Mouse (Mus musculus): ENCODE data around the gene Pgbd5. TPM values are rescaled to one million over a fixed set of nuclear protein-coding genes. Genes with fewer than 3 reads are reported as not detected.

The Pgbd5 gene
- polyA plus RNA-seq (2015; fragmentation: Nextera tagmentation; extraction: Ambion mirVana) = 1.5 and 1.7 TPM in 2 replicates

GRCm38 (mm10) chr8:124439558-124439957, at the start of gene Pgbd5:
Pgbd5 (minus strand) TSS chr8:124439658.
- no peaks in the 10 kb centered on the region for H3K9me3 ChIP-seq (ENCODE audit: control insufficient read depth, low read length)
- H3K4me2 ChIP-seq (ENCODE audit: low read depth, low read length) = no peak within 1 kb of the TSS
- H3K27ac ChIP-seq (ENCODE audit: low read length) = no peak within 1 kb of the TSS
- 83% methylated on average over 6 of the region's 6 CpGs for WGBS
- no peak for ATAC-seq
- no peaks in the 10 kb centered on the region for H3K27me3 ChIP-seq (replicated peaks; ENCODE audit: control insufficient read depth, insufficient read depth, low read length)
- H3K4me1 ChIP-seq (ENCODE audit: control insufficient read depth, insufficient read depth, low read length) = no peaks in the 10 kb centered on the region
- H3K4me3 ChIP-seq (ENCODE audit: low read length) = no peak within 1 kb of the TSS
- H3K36me3 ChIP-seq (ENCODE audit: control insufficient read depth, insufficient read depth, low read length) = no peaks in the 10 kb centered on the region
- H3K9ac ChIP-seq (ENCODE audit: low read depth, low read length) = no peak within 1 kb of the TSS

GRCm38 (mm10) chr8:124483356-124484115, 44.1 kb upstream of the Pgbd5 start:
- Histone ChIP-seq H3K4me2 (ENCODE audit: low read depth, low read length) (no peak overlapping the region), H3K27ac (ENCODE audit: low read length) (no peak overlapping the region), H3K36me3 (ENCODE audit: control insufficient read depth, insufficient read depth, low read length) (no peaks in the 10 kb centered on the region), H3K4me1 (ENCODE audit: control insufficient read depth, insufficient read depth, low read length) (no peaks in the 10 kb centered on the region), H3K9me3 (ENCODE audit: control insufficient read depth, low read length) (no peaks in the 10 kb centered on the region), H3K4me3 (ENCODE audit: low read length) (no peak overlapping the region), H3K9ac (ENCODE audit: low read depth, low read length) (no peak overlapping the region), H3K27me3 (replicated peaks; ENCODE audit: control insufficient read depth, insufficient read depth, low read length) (0 out of 2 replicates have a peak, but pooled peaks cover 2% of the 10 kb centered on the region)
- ATAC-seq = no peak
- 70% methylated on average over 7 of the region's 7 CpGs for WGBS

- H3K9me3 ChIP-seq (ENCODE audit: control insufficient read depth, low read length) = no peaks in the 10 kb centered on the region
- no peak overlapping the region for H3K4me2 ChIP-seq (ENCODE audit: low read depth, low read length)
- H3K27me3 ChIP-seq (replicated peaks; ENCODE audit: control insufficient read depth, insufficient read depth, low read length) = 0 out of 2 replicates have a peak, but pooled peaks cover 2% of the 10 kb centered on the region
- H3K4me1 ChIP-seq (ENCODE audit: control insufficient read depth, insufficient read depth, low read length) = no peaks in the 10 kb centered on the region
- H3K9ac ChIP-seq (ENCODE audit: low read depth, low read length) = no peak overlapping the region
- WGBS = 90% methylated on average over 2 of the region's 2 CpGs
- H3K4me3 ChIP-seq (ENCODE audit: low read length) = no peak overlapping the region
- no peaks in the 10 kb centered on the region for H3K36me3 ChIP-seq (ENCODE audit: control insufficient read depth, insufficient read depth, low read length)
- no peak for ATAC-seq
- H3K27ac ChIP-seq (ENCODE audit: low read length) = no peak overlapping the region
Measured at GRCm38 (mm10) chr8:124482790-124483189, 43.3 kb upstream of the Pgbd5 start.

- Histone ChIP-seq H3K9ac (ENCODE audit: low read depth, low read length) (no peak overlapping the region), H3K27ac (ENCODE audit: low read length) (no peak overlapping the region), H3K36me3 (ENCODE audit: control insufficient read depth, insufficient read depth, low read length) (no peaks in the 10 kb centered on the region), H3K4me3 (ENCODE audit: low read length) (no peak overlapping the region), H3K4me2 (ENCODE audit: low read depth, low read length) (no peak overlapping the region), H3K9me3 (ENCODE audit: control insufficient read depth, low read length) (no peaks in the 10 kb centered on the region), H3K4me1 (ENCODE audit: control insufficient read depth, insufficient read depth, low read length) (no peaks in the 10 kb centered on the region), H3K27me3 (replicated peaks; ENCODE audit: control insufficient read depth, insufficient read depth, low read length) (no peaks in the 10 kb centered on the region)
- WGBS = 79% methylated on average over 8 of the region's 8 CpGs
- ATAC-seq = no peak
Measured at GRCm38 (mm10) chr8:124480321-124480720, 40.9 kb upstream of the Pgbd5 start.

- no peaks in the 10 kb centered on the region for H3K4me1 ChIP-seq (ENCODE audit: control insufficient read depth, insufficient read depth, low read length)
- no peak overlapping the region for H3K27ac ChIP-seq (ENCODE audit: low read length)
- no peaks in the 10 kb centered on the region for H3K36me3 ChIP-seq (ENCODE audit: control insufficient read depth, insufficient read depth, low read length)
- no peak overlapping the region for H3K4me2 ChIP-seq (ENCODE audit: low read depth, low read length)
- 76% methylated on average over 3 of the region's 3 CpGs for WGBS
- no peak overlapping the region for H3K9ac ChIP-seq (ENCODE audit: low read depth, low read length)
- H3K4me3 ChIP-seq (ENCODE audit: low read length) = no peak overlapping the region
- no peaks in the 10 kb centered on the region for H3K27me3 ChIP-seq (replicated peaks; ENCODE audit: control insufficient read depth, insufficient read depth, low read length)
- no peak for ATAC-seq
- no peaks in the 10 kb centered on the region for H3K9me3 ChIP-seq (ENCODE audit: control insufficient read depth, low read length)
Measured at GRCm38 (mm10) chr8:124479251-124479650, 39.8 kb upstream of the Pgbd5 start.

GRCm38 (mm10) chr8:124476701-124477100, 37.2 kb upstream of the Pgbd5 start:
- no peaks in the 10 kb centered on the region for H3K36me3 ChIP-seq (ENCODE audit: control insufficient read depth, insufficient read depth, low read length)
- no peak overlapping the region for H3K4me2 ChIP-seq (ENCODE audit: low read depth, low read length)
- no peaks in the 10 kb centered on the region for H3K4me1 ChIP-seq (ENCODE audit: control insufficient read depth, insufficient read depth, low read length)
- H3K9me3 ChIP-seq (ENCODE audit: control insufficient read depth, low read length) = no peaks in the 10 kb centered on the region
- WGBS = 64% methylated on average over 9 of the region's 9 CpGs
- no peak overlapping the region for H3K27ac ChIP-seq (ENCODE audit: low read length)
- H3K4me3 ChIP-seq (ENCODE audit: low read length) = no peak overlapping the region
- no peaks in the 10 kb centered on the region for H3K27me3 ChIP-seq (replicated peaks; ENCODE audit: control insufficient read depth, insufficient read depth, low read length)
- ATAC-seq = no peak
- no peak overlapping the region for H3K9ac ChIP-seq (ENCODE audit: low read depth, low read length)

GRCm38 (mm10) chr8:124475690-124476089, 36.2 kb upstream of the Pgbd5 start:
- H3K36me3 ChIP-seq (ENCODE audit: control insufficient read depth, insufficient read depth, low read length) = no peaks in the 10 kb centered on the region
- H3K4me2 ChIP-seq (ENCODE audit: low read depth, low read length) = no peak overlapping the region
- no peak overlapping the region for H3K9ac ChIP-seq (ENCODE audit: low read depth, low read length)
- H3K27ac ChIP-seq (ENCODE audit: low read length) = no peak overlapping the region
- no peaks in the 10 kb centered on the region for H3K9me3 ChIP-seq (ENCODE audit: control insufficient read depth, low read length)
- H3K4me3 ChIP-seq (ENCODE audit: low read length) = no peak overlapping the region
- ATAC-seq = no peak
- H3K27me3 ChIP-seq (replicated peaks; ENCODE audit: control insufficient read depth, insufficient read depth, low read length) = no peaks in the 10 kb centered on the region
- H3K4me1 ChIP-seq (ENCODE audit: control insufficient read depth, insufficient read depth, low read length) = no peaks in the 10 kb centered on the region
- WGBS = 78% methylated on average over 5 of the region's 5 CpGs

GRCm38 (mm10) chr8:124464641-124465040, 25.2 kb upstream of the Pgbd5 start:
- Histone ChIP-seq H3K27me3 (replicated peaks; ENCODE audit: control insufficient read depth, insufficient read depth, low read length) (no peaks in the 10 kb centered on the region), H3K4me1 (ENCODE audit: control insufficient read depth, insufficient read depth, low read length) (no peaks in the 10 kb centered on the region), H3K9ac (ENCODE audit: low read depth, low read length) (no peak overlapping the region), H3K4me3 (ENCODE audit: low read length) (no peak overlapping the region), H3K36me3 (ENCODE audit: control insufficient read depth, insufficient read depth, low read length) (no peaks in the 10 kb centered on the region), H3K9me3 (ENCODE audit: control insufficient read depth, low read length) (no peaks in the 10 kb centered on the region), H3K27ac (ENCODE audit: low read length) (no peak overlapping the region), H3K4me2 (ENCODE audit: low read depth, low read length) (no peak overlapping the region)
- 64% methylated on average over 2 of the region's 2 CpGs for WGBS
- ATAC-seq = no peak

- no peak overlapping the region for H3K4me3 ChIP-seq (ENCODE audit: low read length)
- WGBS = 31% methylated on average over 4 of the region's 4 CpGs
Measured at GRCm38 (mm10) chr8:124463111-124463510, 23.7 kb upstream of the Pgbd5 start.

More at GRCm38 (mm10) chr8:124463111-124463510, 23.7 kb upstream of the Pgbd5 start:
- H3K4me1 ChIP-seq (ENCODE audit: control insufficient read depth, insufficient read depth, low read length) = 0 out of 2 replicates have a peak, but pooled peaks cover 2% of the 10 kb centered on the region
- no peak overlapping the region for H3K9ac ChIP-seq (ENCODE audit: low read depth, low read length)
- no peak for ATAC-seq
- no peak overlapping the region for H3K27ac ChIP-seq (ENCODE audit: low read length)
- no peaks in the 10 kb centered on the region for H3K27me3 ChIP-seq (replicated peaks; ENCODE audit: control insufficient read depth, insufficient read depth, low read length)
- H3K9me3 ChIP-seq (ENCODE audit: control insufficient read depth, low read length) = no peaks in the 10 kb centered on the region
- no peak overlapping the region for H3K4me2 ChIP-seq (ENCODE audit: low read depth, low read length)
- H3K36me3 ChIP-seq (ENCODE audit: control insufficient read depth, insufficient read depth, low read length) = no peaks in the 10 kb centered on the region

Measured in intestine, embryonic 16.5 days (tissue).